Mouse (Mus musculus): ENCODE results near the gene Olfr211.

DNA sequence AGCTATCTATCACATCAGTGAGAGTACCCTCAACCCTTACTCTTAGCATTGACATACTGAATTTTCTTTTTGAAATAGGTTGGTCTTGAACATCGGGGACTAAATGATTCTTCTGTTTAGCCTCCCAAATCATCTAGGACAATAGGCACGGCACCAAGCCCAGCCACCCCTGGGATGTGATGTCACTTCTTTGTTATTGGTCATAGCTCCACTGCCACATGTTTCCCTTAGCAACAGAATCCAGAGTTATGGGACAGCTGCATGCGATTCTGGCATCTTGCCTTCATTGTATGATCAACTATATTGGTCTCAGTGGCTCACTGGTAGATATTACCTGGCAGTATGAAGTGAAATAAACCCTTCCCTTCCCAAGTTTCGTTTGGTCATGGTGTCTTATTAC is 48.4 kb upstream of the Olfr211 start:
- TF ChIP-seq GATA1 (IDR thresholded peaks at IDR 0.05; ENCODE audit: low read length) (no peak), TAL1 (IDR thresholded peaks at IDR 0.05; ENCODE audit: low read length) (no peak)

Data from erythroblast, embryonic 14.5 days (primary cell).